Mouse (Mus musculus) gastrocnemius, adult 18-20 months (tissue): ENCODE measurements around the gene Aff3. TPM values are rescaled to one million over a fixed set of nuclear protein-coding genes. Genes with fewer than 3 reads are reported as not detected.

Source experiments
- DNase-seq: peaks from one replicate; pipeline ENCODE4 v3.0.0; 2021; ENCODE audit warnings: low spot score
- long read RNA-seq, 2 experiments: library from polyadenylated mRNA; stranded (forward); transcript quantifications; one replicate each; pipeline ENCODE4 v2.0.0; 2021
- total RNA-seq, 2 experiments: library from RNA; stranded (reverse); gene quantifications; 2 replicates each; pipeline ENCODE4 v1.2.3; 2021

Aff3 gene
- total RNA-seq, result 1 to 10 TPM; 1.2 to 2.0 TPM
- long read RNA-seq, experiment 1, partial matches to known transcripts, result 1 of 1 reads
- long read RNA-seq, experiment 1, other reads (novel, unspliced or antisense), result 0 of 1 reads
- long read RNA-seq, experiment 2, partial matches to known transcripts, result 1 of 1 reads
- long read RNA-seq, experiment 2, other reads (novel, unspliced or antisense), result 0 of 1 reads

GRCm38 (mm10) chr1:38664777-38665176, at the start of gene Aff3:
Aff3 (minus strand) TSS chr1:38664955.
- no peak for DNase-seq

- no peak for DNase-seq
Measured at GRCm38 (mm10) chr1:38700646-38701045, 35.9 kb upstream of the Aff3 start.

DNA sequence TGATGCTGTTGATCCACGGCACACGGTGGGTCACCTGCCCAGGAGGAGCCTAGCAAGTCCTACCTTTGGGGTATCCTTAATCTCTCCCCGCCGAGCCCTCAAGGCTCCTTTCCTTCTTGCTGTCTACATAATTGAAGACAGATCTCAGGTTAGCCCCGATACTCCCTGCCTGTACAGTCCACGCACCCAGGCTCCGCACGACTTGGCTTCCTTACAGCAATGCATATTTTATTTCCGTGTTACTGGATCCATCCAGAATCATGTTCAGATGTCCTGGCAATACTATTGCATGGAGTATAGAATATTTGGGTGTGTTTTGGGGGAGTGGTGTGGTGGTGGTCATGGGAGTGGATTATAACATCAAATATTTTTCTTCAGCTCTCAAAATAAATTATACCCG, 34.5 kb upstream of the Aff3 start:
- no peak for DNase-seq

DNA sequence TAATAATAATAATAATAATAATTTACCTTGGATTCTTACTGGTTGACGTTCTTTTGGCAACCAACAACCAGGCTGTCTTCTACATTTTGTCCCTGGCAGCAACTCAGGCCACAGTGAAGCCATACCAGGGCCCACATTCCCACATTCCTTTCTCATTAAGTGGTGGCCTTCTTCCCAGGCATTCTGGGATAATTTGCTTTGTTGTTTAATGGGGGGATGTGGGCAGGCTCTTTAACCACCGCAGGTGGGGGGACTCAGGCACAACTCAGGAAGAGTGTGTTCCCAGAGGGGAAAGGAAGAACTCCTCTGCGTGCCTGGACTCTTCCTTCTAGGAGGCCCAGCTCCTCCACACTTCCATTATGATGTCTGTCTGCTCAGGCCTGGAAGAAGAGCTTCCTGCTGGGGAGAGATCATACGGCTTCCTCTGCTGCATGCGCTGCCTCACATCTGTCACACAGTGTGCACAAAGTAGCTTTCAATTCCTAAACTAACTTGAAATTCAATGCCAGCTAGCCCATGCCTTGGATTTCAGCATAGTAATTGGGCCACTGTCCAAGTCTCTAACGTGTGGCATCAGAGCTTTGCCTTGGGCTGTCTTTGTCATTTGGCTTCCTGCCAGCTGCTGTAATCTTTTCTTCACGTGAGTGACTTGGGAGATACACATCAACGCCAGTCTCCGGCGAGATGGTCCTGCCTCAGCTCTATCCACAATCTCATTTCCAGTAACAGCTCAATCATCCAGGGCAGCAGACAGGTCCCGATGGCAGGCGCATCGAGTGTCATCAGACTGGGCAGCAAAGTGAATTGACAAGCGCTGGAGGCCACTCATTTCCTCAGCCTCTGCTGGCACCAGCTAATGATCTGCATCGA, 31.3 kb upstream of the Aff3 start:
- no peak for DNase-seq

DNA sequence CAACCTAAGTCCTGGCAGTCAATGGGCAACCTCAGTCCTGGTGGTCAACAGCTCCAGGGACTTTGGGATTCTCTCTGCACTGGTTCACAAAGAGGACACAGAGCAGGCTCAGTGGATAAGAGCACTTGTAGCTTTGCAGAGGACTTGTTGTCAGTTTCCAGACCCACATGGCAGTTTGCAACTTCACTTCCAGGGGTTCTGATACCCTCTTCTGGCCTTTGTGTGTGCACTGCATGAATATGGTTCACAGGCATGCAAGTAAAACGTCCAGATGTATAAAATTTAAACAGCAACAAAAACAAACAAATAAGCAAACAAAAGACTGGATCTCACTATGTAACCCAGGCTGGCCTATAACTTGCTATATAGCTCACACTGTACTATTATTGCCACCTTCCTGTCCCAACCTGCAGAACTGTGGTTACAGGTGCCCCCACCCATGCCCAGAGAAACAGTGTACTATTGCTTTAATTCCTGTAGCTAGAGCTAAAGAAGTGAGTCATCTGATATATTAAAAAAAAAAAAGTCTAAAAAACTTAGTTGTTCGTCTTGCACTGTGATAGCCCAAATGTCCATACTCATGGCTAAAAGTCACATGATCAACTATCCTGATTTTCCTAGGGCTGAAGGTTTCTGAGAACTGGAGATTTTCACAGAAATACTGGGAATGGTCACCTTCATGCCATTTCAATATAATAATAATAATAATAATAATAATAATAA, 30.5 kb upstream of the Aff3 start:
- no peak for DNase-seq

DNA sequence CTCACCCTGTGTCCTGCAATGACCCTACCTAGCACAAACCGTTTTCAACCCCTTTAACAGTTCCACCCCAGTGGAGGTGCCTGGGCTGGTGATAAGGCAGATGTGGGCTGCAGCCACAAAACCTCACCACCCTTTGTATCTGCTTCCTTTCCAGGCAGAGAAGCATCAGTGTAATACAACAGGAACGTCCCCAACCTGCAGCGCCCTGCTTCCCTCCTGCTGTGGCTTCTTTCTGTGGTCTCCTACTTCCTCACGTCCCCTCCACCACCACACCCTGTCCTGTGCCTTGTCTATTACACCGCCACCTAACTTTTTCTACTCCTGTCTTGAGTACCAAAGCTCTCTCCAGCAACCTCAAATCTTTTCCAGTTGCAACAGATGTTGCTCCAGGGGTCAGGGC, 29.4 kb upstream of the Aff3 start:
- DNase-seq, result no peak

DNA sequence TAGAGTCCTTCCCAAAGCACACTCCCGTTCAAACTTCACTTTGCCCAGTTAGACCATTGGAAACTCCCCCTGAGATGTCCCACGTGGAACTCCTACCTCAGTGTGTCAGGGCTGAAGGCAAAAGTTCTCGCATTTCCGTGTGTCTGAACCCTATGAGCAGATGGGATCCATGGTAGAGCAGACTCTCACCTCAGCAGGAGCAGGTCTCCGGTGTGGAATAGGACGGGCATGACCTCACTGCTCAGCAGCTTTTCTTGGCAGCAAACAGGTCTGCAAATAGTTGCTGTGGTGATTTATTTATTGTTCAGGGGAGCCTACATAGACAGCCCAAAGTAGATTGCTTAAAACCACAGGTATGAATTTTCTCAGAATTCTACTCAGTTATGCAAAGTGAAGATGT, 25.7 kb upstream of the Aff3 start:
- no peak for DNase-seq

- no peak for DNase-seq
Measured at GRCm38 (mm10) chr1:38688216-38688615, 23.5 kb upstream of the Aff3 start.

- no peak for DNase-seq
Measured at GRCm38 (mm10) chr1:38685706-38686105, 21.0 kb upstream of the Aff3 start.

GRCm38 (mm10) chr1:38683158-38683721, 18.5 kb upstream of the Aff3 start:
- DNase-seq, result no peak

DNA sequence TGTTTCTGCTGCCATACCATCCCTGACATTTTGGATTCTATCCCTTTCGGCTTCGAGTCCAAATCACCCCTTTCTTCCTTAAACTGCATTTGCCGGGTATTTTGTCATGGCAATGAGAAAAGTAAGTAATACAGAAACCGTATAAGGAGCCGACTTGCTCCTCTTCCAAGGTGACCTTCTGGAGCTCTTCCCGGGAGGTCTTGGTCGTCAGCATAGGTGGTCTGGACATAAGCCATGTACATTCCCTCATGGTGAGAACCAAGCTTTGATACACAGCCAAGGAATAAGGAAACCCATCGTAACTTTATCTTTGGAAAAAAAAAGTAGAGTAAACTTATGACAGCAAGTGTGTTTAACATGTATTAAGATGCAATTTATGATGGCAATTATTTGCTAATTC, 15.1 kb upstream of the Aff3 start:
- DNase-seq, result no peak

DNA sequence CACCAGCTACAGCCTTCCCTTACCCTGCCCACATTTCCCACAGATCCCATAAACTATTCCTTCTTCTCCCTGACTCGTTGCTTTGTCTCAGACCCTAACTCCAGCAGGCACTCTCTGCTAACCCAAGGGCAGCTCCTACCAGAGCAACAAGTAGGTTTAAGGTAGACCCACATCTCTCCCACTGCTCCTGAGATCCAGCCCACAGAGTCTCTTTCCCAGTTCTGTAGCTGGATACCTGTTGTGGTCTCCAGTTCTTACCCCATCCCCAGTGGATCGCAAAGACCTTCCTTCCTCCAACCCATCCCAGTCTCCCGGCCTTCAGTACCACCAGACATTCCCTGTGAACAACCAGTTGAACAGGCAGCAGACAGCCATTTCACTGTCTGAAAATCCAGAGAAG, 7.0 kb upstream of the Aff3 start:
- no peak for DNase-seq

DNA sequence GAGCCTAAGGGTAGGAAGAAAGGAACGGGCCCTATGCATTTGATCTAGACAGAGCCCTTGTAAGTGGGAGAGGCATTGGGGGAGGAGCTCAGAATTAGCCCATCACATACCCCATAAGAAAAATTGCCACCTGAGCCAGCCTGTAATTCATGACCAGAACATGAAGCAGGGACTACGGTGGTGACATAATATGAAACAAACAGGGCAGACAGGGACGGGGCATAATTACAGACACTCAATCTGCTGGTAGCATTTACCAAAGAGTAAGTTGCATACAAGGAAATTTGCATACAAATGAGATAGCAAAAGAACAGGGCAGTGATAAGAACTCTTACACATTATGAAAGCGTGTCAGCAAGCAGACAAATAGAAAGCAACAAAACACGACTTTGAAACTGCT, 6.3 kb upstream of the Aff3 start:
- no peak for DNase-seq

- no peak for DNase-seq
Measured at GRCm38 (mm10) chr1:38668327-38668726, 3.6 kb upstream of the Aff3 start.

DNA sequence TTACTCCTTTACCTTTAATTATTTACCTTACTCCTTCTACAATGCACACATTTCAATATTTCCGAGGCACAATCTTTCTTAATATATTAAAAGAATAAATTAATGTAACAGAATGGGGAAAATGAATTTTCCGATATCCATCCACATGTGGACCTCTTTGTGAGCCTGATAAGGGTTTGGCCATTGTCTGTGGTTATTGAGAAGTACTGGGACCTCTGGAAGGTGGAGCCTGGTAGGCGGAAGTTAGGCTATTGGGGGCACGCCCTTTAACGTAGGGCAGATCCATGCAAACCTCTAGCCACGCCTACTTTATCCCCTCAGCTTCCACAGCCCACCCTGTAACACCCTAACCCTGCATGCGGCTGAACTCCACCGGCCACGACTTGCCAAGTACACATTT, 3.1 kb upstream of the Aff3 start:
- no peak for DNase-seq

GRCm38 (mm10) chr1:38666766-38667118, 2.0 kb upstream of the Aff3 start:
- DNase-seq, result no peak

DNA sequence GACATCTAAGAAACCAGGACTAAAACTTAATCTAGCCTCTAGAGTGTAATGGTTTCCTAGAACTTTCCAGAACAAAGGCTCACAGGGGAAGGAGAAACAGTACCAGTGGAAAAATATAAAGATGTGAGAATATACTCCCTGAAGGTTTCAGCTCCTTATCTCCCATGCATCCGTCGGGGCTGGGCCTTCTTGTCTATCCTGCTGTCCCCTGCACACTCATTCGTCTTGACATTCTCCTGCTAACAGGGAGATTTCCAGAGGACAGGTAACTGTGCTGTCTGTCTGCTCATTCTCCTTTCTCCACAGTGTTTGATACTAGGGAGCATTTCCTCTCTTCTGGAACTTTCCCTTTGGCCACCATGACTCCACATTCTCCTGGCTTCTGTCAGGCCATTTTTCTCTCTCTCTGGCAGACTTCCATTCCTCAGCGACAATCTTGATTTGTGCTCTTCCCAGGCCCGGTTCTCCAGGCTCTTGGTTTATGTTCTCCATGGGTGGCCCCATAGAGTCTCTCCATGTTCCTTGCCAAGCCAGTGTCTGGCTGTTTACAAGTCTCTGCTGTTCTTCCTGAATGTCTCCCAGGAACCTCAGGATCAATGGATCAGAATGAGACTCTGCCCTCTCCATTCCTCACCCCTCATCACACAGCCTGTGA, 1.5 kb upstream of the Aff3 start:
- no peak for DNase-seq

GRCm38 (mm10) chr1:38665611-38666010, 856 bp upstream of the Aff3 start:
- no peak for DNase-seq

DNA sequence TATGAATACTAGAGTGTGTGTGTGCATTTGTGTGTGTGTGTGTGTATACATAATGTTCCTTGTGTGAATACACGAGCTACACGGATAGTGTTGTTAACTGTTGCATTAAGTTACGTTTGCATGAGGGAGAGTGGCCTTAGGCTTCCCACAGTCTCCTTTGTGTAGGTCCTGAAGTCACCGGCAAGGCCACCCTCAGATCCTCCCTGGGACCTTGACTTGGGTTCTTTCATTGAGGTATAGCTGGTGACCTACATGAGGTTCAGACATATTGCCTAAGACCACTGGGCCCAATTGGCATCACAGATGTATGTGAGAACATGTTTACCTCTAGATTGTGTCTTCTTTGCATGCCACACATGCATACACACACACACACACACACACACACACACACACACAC, 494 bp downstream of the Aff3 start:
- no peak for DNase-seq

GRCm38 (mm10) chr1:38662616-38663193, 2.0 kb downstream of the Aff3 start:
- no peak for DNase-seq

DNA sequence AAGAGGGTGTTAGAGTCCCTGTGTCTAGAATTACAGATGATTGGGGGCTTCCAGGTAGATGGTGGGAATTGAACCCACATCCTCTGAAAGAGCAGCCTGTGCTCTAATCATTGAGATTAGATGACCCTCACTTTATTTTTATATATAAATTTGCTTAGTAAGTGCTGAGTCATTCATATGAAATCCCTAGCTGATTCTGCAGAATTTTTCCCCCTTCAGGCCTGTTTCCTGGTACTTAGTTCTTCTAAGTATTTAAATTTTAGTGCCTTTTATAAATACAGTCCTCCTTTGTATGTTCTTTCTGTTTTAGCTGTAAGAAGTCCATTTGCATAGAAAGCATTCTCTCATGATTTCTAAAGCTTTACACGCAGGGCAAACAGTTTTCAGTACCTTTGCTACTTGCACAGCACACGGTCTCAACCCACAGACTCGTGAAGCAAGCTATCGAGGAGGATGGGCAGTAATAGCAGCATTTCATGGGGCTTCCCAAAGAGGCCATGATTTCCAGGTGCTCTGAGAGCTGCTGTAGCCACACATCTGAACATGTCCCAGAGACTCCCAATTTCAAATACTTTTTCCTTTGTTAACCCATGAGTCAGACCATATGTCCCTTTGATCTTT, 5.7 kb downstream of the Aff3 start:
- no peak for DNase-seq
